Mouse (Mus musculus) heart, embryonic 15.5 days (tissue): ENCODE data around the gene AI661453. TPM values are rescaled to one million over a fixed set of nuclear protein-coding genes. Genes with fewer than 3 reads are reported as not detected.
A peak's percentile ranks its signal among the peaks of the same experiment; 100 is the strongest.

Experiments
- ATAC-seq: fragments of 200-750 bp; cut with Nextera tagmentation; replicated peaks from 2 replicates; pipeline ENCODE4 v1.8.0; 2017; ENCODE audit warnings: low read depth, moderate TSS enrichment; ENCODE audit not compliant: insufficient number of reproducible peaks, insufficient read depth, low FRiP score
- H3K27ac ChIP-seq: fragments of 300-500 bp; sonication (generic); 2 replicates; pipeline ENCODE4 v1.5.1; 2015; ENCODE audit warnings: mild to moderate bottlenecking, inconsistent platforms
- H3K27me3 ChIP-seq: fragments of 300-500 bp; sonication (generic); 2 replicates; pipeline ENCODE4 v1.6.1; 2015; ENCODE audit warnings: inconsistent platforms
- H3K36me3 ChIP-seq: fragments of 300-500 bp; sonication (generic); 2 replicates; pipeline ENCODE4 v1.6.1; 2015; ENCODE audit warnings: mild to moderate bottlenecking, inconsistent platforms
- H3K4me1 ChIP-seq: fragments of 300-500 bp; sonication (generic); replicated peaks from 2 replicates; pipeline ENCODE4 v1.6.1; 2015; ENCODE audit warnings: inconsistent platforms
- H3K4me2 ChIP-seq: fragments of 300-500 bp; sonication (generic); 2 replicates; pipeline ENCODE4 v1.6.1; 2015; ENCODE audit warnings: inconsistent platforms, mild to moderate bottlenecking, moderate library complexity
- H3K4me3 ChIP-seq: fragments of 300-500 bp; sonication (generic); 2 replicates; pipeline ENCODE4 v1.5.1; 2015; ENCODE audit warnings: mild to moderate bottlenecking, inconsistent platforms
- H3K9ac ChIP-seq: fragments of 300-500 bp; sonication (generic); 2 replicates; pipeline ENCODE4 v1.6.1; 2015; ENCODE audit warnings: mild to moderate bottlenecking, inconsistent platforms
- H3K9me3 ChIP-seq: fragments of 300-500 bp; sonication (generic); replicated peaks from 2 replicates; pipeline ENCODE4 v1.6.1; 2016; ENCODE audit warnings: inconsistent platforms
- WGBS: fragments of 180-500 bp; shearing (Covaris S2); methylation state at CpG from one replicate; pipeline ENCODE4 v1.1.7; 2015; ENCODE audit warnings: mixed read lengths; 5-methylcytosine and 5-hydroxymethylcytosine counted together
- polyA plus RNA-seq: library from polyadenylated mRNA; unstranded; fragments of >200 nt; fragmentation: Nextera tagmentation; extraction: Ambion mirVana; gene quantifications from 2 replicates; pipeline ENCODE4 v1.2.1, GENCODE M21; 2015

AI661453 gene
- polyA plus RNA-seq, 1 experiment from 2014 or later: 0.96 TPM

GRCm38 (mm10) chr17:47458310-47458709 lies 21.9 kb downstream of the AI661453 start:
- H3K4me3 ChIP-seq: no peak overlapping the region
- 65% methylated on average over 13 of the region's 13 CpGs for WGBS
- no peaks in the 10 kb centered on the region for H3K36me3 ChIP-seq
- H3K27ac ChIP-seq: no peak overlapping the region
- no peak overlapping the region for H3K4me2 ChIP-seq
- ATAC-seq: no peak
- no peaks in the 10 kb centered on the region for H3K9me3 ChIP-seq
- H3K4me1 ChIP-seq: peaks cover 39% of the 10 kb centered on the region
- H3K27me3 ChIP-seq: no peaks in the 10 kb centered on the region
- H3K9ac ChIP-seq: no peak overlapping the region

- no peaks in the 10 kb centered on the region for H3K27me3 ChIP-seq
- H3K9ac ChIP-seq: no peak overlapping the region
- H3K4me3 ChIP-seq: no peak overlapping the region
- no peaks in the 10 kb centered on the region for H3K9me3 ChIP-seq
- no peak for ATAC-seq
- no peak overlapping the region for H3K27ac ChIP-seq
- 91% methylated on average over 2 of the region's 2 CpGs for WGBS
- peaks cover 35% of the 10 kb centered on the region for H3K4me1 ChIP-seq
- H3K36me3 ChIP-seq: no peaks in the 10 kb centered on the region
- no peak overlapping the region for H3K4me2 ChIP-seq
Measured at GRCm38 (mm10) chr17:47458936-47459335, 22.5 kb downstream of the AI661453 start.

GRCm38 (mm10) chr17:47459341-47459919 lies 23.0 kb downstream of the AI661453 start:
- 37% methylated on average over 3 of the region's 3 CpGs for WGBS
- Histone ChIP-seq H3K4me2 (no peak overlapping the region), H3K9me3 (no peaks in the 10 kb centered on the region), H3K27me3 (peaks cover 4% of the 10 kb centered on the region; the same call in 1 of the 2 replicates), H3K27ac (no peak overlapping the region), H3K4me3 (no peak overlapping the region), H3K36me3 (no peaks in the 10 kb centered on the region), H3K4me1 (peaks cover 32% of the 10 kb centered on the region), H3K9ac (no peak overlapping the region)
- ATAC-seq: no peak

DNA sequence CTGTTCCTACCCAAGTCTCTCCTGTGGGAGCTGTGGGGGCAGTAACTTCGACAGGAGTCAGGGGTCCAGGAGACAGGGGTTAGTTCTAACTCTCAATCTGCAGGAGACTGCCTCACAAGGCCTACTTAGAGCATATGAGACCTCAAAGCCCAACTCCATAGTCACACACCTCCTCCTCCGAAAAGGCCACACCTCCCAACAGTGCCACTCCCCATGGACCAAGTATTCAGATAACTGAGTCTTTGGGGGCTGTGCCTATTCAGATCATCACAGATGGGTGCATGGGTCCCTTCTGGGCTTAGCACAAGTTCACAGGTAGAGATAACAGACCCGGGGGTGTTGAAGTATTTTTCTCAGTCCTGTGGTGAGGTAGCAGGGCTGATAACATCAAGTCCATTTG lies 25.3 kb downstream of the AI661453 start:
- Histone ChIP-seq H3K9me3 (no peaks in the 10 kb centered on the region), H3K4me3 (no peak overlapping the region), H3K4me2 (no peak overlapping the region), H3K9ac (no peak overlapping the region), H3K27me3 (peaks cover 16% of the 10 kb centered on the region), H3K4me1 (peaks cover 23% of the 10 kb centered on the region), H3K27ac (peak overlapping the region; percentile 46; the same call in 1 of the 2 replicates), H3K36me3 (no peaks in the 10 kb centered on the region)
- no peak for ATAC-seq
- 47% methylated on average over 3 of the region's 3 CpGs for WGBS

DNA sequence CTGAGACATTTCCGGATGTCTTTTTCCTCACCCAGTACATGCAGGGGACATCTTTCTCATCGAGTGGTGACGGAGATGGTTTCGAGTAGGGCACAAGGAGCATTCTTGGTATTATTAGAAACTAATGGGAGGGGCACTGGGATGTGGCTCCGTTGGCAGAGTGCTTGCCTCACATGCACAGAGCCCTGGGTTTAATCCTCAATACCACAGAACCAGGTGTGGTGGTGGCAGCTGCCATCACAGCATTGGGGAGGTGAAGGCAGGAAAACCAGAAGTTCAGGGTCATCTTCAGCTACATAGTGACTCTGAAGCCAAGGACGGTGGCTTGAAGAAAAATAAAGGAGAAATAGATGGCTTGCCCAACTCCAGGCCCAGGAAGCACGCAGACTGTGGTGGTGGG lies 25.8 kb downstream of the AI661453 start:
- peak overlapping the region; percentile 46 for H3K27ac ChIP-seq
- peaks cover 21% of the 10 kb centered on the region for H3K27me3 ChIP-seq
- no peak overlapping the region for H3K9ac ChIP-seq
- 52% methylated on average over 7 of the region's 7 CpGs for WGBS
- no peaks in the 10 kb centered on the region for H3K36me3 ChIP-seq
- H3K4me3 ChIP-seq: no peak overlapping the region
- 0 out of 2 replicates have a peak overlapping the region, but pooled peaks have one; percentile 8 for H3K4me2 ChIP-seq
- no peaks in the 10 kb centered on the region for H3K9me3 ChIP-seq
- ATAC-seq: no peak
- H3K4me1 ChIP-seq: peaks cover 23% of the 10 kb centered on the region

GRCm38 (mm10) chr17:47462728-47463388 lies 26.4 kb downstream of the AI661453 start:
- no peak for ATAC-seq
- Histone ChIP-seq H3K27ac (peak overlapping the region; percentile 46), H3K36me3 (no peaks in the 10 kb centered on the region), H3K4me2 (no peak overlapping the region), H3K4me1 (peaks cover 23% of the 10 kb centered on the region), H3K4me3 (no peak overlapping the region), H3K9ac (no peak overlapping the region), H3K9me3 (no peaks in the 10 kb centered on the region), H3K27me3 (peaks cover 28% of the 10 kb centered on the region)
- WGBS: 38% methylated on average over 9 of the region's 9 CpGs

DNA sequence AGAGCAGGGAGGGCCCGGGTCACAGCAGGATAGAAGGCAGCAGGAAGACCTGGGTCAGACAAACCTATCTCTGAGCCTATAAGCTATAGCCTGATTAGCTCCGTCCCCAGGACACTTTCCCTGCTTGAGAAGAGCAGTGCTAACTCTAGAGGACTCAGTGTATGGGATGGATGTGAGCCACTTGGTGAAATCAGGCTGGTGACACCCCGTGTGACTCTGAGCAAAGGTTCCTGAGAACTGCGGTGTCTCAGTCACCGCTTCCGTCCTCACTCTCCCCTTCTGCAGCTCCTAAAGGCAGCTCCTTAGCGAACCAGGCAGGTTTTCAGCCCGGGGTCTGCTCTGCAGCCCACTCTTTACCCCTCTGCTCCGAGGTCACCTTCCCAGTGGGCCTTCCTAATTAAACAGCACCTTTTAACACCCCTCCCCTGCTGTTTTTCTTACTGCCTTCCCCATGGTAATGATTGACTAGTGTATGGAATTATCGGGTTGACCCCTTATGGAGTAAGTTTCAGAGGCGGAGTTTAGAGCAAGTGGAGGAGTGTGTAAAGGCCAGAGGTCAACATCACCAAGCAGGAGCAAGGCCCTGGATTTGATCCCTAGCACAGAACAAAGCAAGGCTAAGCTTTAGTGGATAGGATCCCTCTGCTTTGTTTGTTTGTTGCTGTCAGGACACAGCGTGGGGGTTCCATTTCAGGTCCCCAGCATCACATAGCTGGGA lies 28.0 kb downstream of the AI661453 start:
- Histone ChIP-seq H3K9ac (no peak overlapping the region), H3K4me3 (no peak overlapping the region), H3K27ac (no peak overlapping the region), H3K4me1 (peaks cover 28% of the 10 kb centered on the region), H3K9me3 (no peaks in the 10 kb centered on the region), H3K36me3 (no peaks in the 10 kb centered on the region), H3K4me2 (no peak overlapping the region), H3K27me3 (peaks cover 34% of the 10 kb centered on the region)
- 52% methylated on average over 12 of the region's 12 CpGs for WGBS
- ATAC-seq: no peak

GRCm38 (mm10) chr17:47465016-47465415 lies 28.6 kb downstream of the AI661453 start:
- Histone ChIP-seq H3K4me3 (no peak overlapping the region), H3K4me1 (peaks cover 23% of the 10 kb centered on the region), H3K9ac (no peak overlapping the region), H3K9me3 (no peaks in the 10 kb centered on the region), H3K36me3 (no peaks in the 10 kb centered on the region), H3K4me2 (no peak overlapping the region), H3K27ac (no peak overlapping the region), H3K27me3 (peaks cover 34% of the 10 kb centered on the region)
- WGBS: 77% methylated on average over 11 of the region's 11 CpGs
- no peak for ATAC-seq

DNA sequence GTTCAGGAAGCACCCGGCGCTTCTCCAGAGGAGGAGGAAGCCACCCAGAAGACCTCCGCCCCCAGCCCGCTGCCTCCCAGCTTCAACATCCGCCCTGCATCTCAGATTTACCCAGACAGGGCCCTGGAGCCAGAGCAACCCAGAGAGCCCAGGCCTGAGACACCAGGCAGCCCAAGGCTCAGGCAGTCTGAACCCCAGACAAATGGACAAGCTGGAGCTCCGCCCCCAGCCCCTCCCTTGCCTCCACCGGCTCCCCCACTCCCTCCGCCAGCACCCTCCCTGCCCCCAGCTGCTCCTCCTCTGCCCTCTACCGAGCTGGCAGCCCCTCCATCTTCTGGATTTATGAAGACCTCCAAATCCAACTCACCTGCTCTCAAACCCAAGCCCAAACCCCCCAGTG lies 29.9 kb downstream of the AI661453 start:
- H3K4me2 ChIP-seq: no peak overlapping the region
- H3K27ac ChIP-seq: no peak overlapping the region
- H3K9ac ChIP-seq: no peak overlapping the region
- ATAC-seq: no peak
- H3K4me1 ChIP-seq: peaks cover 31% of the 10 kb centered on the region
- H3K36me3 ChIP-seq: no peaks in the 10 kb centered on the region
- WGBS: 45% methylated on average over 9 of the region's 9 CpGs
- H3K9me3 ChIP-seq: no peaks in the 10 kb centered on the region
- H3K27me3 ChIP-seq: peaks cover 34% of the 10 kb centered on the region
- no peak overlapping the region for H3K4me3 ChIP-seq

DNA sequence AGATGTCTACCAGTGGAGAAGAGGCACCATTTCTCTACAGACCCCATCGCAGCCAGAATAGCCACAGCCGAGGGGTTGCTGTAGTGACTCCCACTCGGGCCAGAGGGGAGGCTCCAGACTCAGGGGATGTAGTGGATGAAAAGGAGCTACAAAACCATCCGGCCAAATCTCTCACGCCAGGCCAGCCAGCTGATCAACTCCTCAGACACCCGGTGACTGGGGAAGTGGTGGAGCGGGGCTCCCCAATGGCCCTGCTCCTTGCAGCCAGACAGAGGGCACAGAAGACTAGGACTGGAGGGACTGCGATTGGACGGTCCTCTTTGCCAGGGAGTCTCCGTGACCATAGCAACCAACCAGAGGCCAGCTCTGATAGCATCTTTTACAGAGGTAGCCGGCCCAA lies 31.2 kb downstream of the AI661453 start:
- H3K4me2 ChIP-seq: peak overlapping the region; percentile 58; the same call in 1 of the 2 replicates
- peaks cover 27% of the 10 kb centered on the region for H3K4me1 ChIP-seq
- no peaks in the 10 kb centered on the region for H3K36me3 ChIP-seq
- WGBS: 78% methylated on average over 11 of the region's 11 CpGs
- H3K9me3 ChIP-seq: no peaks in the 10 kb centered on the region
- H3K4me3 ChIP-seq: peak overlapping the region; percentile 44
- no peak overlapping the region for H3K9ac ChIP-seq
- ATAC-seq: no peak
- peaks cover 34% of the 10 kb centered on the region for H3K27me3 ChIP-seq
- H3K27ac ChIP-seq: no peak overlapping the region

DNA sequence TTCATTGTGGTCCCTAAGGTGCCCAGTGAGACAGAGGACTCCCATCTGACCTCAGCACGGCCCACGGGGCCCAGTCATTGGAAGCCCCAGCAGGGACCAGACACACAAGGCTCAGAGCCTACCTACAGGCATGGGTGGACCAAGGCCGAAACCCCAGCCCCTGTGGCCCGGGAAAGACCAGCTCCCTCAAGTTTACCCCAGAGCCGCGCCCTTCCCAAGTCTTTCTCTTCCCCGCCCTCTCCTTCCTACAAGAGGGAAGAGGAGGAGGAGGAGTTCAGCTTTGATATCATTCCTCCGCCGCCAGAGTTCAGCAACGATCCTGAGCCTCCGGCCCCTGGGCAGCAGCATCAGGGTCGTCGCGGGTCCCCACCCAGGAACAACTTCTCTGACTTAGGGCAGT lies 31.6 kb downstream of the AI661453 start:
- H3K4me2 ChIP-seq: peak overlapping the region; percentile 58
- peaks cover 34% of the 10 kb centered on the region for H3K27me3 ChIP-seq
- peak overlapping the region; percentile 44 for H3K4me3 ChIP-seq
- no peaks in the 10 kb centered on the region for H3K9me3 ChIP-seq
- peak overlapping the region; percentile 38 for H3K9ac ChIP-seq
- no peaks in the 10 kb centered on the region for H3K36me3 ChIP-seq
- H3K27ac ChIP-seq: no peak overlapping the region
- ATAC-seq: no peak
- 26% methylated on average over 14 of the region's 14 CpGs for WGBS
- H3K4me1 ChIP-seq: peaks cover 25% of the 10 kb centered on the region
